Mouse (Mus musculus) left cerebral cortex, postnatal 10 days (tissue): ENCODE results near the gene Ramp2. TPM values are rescaled to one million over a fixed set of nuclear protein-coding genes. Genes with fewer than 3 reads are reported as not detected.

ENCODE experiments used
- DNase-seq, 2 experiments: peaks; one replicate each; pipeline ENCODE4 v3.0.0; 2021 to 2022; ENCODE audit warnings: low spot score in 2 of 2, mixed read lengths in 1 of 2; ENCODE audit errors: extremely low spot score in 1 of 2
- intact Hi-C: fragments of 180-260 bp; cut with DNase I; formaldehyde crosslinking; loops from one replicate; pipeline ENCODE4 v1.15.1; 2025
- total RNA-seq, 2 experiments: library from RNA; stranded (reverse); gene quantifications; 2 replicates each; pipeline ENCODE4 v1.2.3; 2021

Ramp2 gene
- total RNA-seq, 2 experiments from 2014 or later: 57.4 to 59.1 TPM

DNA sequence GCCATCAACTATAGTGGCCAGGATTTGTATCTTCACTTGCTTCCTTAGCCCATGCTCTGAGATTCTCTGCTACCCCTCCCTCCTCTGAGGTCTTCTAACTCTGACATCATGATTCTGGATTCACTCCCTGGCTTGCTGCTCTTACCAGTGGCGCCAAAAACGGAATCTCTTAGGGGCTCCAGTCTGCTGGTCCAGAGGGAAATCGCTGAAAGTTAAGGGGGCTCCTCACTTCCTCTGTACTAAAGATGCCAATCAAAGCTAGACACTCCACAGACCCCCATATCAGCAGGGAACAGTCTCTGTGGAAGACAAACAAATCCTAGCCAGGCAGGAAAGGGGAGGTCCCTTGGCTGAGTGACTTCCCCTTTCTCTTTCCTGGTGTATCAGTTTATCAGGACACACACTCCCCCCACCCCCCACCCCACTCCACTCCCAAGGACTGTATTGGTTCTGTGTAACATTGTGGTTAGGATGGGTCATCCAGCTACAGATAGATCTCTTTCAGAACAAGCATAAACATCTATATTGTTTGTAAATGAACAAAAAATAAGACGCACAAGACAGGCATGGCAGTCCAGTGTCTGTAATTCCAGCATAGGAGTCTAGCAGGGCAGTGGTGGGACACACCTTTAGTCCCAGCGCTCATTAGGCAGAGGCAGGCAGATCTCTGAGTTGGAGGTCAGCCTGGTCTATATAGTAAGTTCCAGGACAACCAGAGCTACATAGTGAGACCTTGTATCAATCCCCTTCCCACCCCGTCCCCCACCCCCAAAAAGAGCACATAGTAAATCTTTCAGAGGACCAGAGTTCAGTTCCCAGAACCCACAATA lies 13.6 kb upstream of the Ramp2 start:
- intact Hi-C loops: no loop called here
- no peak for DNase-seq

DNA sequence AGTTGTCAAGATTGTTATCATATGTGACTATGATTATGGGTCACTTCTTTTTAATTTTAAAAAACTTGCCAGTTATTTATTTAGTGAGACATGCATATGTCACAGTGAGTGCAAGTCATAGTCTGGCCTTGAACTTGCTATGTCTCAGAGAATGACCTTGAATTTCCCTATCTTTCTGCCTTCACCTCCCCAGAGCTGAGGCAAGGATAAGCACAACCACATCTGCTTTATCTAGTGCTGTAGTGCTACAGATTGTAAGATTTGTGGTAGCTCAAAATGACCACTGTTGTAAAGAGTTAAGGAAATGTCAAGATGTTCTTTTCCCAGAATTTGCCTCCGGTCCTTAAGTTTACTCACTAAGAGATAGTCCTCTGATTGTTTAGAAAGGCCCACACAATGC lies 12.6 kb upstream of the Ramp2 start:
- no peak for DNase-seq
- intact Hi-C loops: no loop called here

DNA sequence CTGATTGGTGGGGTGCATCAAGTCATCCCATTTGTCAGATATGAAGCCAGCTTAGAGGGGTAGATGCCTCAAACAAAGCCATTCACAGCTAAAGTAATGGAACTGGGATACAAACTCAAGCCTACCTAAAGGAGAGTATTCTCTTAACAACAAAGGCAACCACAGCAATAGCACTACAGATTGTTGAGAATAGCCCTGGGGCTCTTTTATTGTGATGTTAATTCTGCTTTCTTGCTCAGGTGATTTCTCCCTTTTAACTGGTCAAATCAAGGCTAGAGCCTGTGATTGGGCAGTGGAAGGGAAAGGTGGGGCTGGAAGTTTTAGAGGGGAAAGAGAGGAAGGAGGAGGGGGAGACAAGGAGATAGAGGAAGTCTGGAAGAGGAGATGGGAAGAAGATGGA lies 11.7 kb upstream of the Ramp2 start:
- no peak for DNase-seq
- intact Hi-C loops: no loop called here

DNA sequence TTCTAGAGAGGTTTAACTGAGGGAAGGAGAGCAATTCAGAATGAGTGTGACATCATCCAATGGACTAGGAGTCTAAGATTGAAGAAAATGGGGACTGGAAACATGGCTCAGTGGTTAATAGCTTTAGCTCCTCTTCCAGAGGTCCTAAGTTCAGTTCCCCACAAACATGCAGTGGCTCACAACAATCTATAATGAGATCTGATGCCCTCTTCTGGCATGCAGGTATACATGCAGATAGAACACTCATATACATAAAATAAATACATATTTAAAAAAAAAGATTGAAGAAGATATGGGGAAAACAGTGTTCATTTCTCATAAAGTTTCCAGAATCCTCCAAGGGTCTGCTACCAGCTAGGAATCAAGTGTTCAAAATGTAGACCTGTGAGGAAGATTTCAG lies 10.4 kb upstream of the Ramp2 start:
- intact Hi-C loops: no loop called here
- no peak for DNase-seq

DNA sequence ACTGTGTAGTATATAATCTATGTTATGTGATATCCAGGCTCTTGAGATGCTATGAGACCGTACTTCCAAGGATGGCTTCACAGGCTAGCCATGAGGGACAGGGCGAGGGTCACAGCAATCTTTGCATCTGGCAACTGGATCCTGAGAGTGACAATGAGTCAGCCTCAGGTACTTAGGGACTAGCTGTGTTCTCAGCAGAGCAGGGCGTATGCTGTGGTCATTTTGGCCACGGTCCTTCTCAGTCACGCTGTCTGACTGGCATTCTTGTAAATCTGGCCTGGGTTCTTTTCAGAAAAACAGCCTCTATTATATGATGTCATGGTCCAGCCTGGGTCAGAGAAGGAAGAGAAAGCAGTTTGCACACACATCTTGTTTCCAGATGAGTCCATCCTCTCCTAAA lies 9.0 kb upstream of the Ramp2 start:
- intact Hi-C loops: no loop called here

DNA sequence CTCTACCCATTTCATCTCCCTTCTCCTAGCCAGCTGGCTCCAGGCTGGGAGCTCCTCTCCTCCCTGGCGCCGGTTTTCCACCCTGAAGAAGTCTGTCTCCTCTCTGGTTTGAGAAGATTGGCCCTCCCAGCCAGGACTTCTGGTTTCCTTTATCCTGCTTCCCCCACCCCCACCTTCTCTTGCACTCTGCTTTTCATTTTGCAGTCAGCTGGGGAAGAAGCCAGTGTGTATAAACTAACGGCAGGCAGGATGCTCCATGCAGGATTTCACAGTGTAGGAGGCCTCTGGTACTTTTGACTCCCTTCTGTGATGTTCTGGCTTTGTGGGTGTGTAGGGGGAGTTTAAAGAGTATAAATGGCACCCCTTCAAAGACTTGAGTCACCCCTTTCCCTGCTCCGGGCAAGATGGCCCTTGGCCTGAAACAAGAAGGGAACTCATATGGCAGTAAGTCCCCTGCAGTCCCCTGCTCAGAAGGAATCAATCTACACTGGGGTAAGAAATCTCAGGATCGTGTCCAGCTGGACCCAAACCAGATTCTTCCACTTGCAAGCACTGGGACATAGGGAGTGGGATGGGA lies 7.7 kb upstream of the Ramp2 start:
- DNase-seq: no peak

More for the DNA sequence above, 9.0 kb upstream of the Ramp2 start:
- DNase-seq: no peak

DNA sequence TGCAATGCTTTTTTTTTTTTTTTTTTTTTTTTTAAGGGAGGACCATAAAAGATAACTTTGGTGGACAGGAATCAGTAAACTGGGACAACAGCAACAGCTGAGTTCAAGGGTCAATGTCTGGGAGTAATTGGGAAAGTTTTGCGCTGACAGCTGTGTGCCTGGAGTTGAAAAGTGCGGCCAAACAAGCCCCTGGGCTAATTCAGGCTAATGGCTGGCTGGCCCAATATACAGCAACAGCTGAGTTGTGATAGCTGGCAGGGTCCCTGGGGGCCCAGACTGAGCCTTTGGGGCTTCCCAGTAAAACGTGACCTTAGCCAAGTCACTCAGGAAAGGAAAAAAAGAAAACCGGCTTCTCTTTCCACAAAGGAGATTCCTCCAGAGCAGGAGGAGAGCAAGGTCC lies 757 bp upstream of the Ramp2 start:
- no peak for DNase-seq
- intact Hi-C loops: loop anchor here (5.0 kb wide), 1 partner anchor 33 kb away; no protein-coding TSS in a partner anchor

More for the DNA sequence above, 7.7 kb upstream of the Ramp2 start:
- intact Hi-C loops: no loop called here

DNA sequence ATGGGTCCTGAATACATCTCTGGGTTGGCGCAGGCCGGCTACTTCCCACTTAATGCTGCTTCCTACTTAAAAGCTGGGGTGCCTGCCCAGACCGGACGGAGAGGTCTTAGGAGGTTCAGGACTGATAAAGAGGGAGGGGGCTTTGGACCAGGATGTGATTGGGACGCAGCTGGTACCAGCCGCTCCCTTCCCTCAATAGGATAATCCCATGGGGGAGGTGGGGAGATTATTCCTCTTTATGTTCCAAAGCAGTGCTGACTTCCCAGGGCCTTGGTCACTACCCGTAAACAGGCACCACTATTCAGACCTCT lies 829 bp downstream of the Ramp2 start:
- no peak for DNase-seq
- intact Hi-C loops: loop anchor here (5.0 kb wide), 1 partner anchor 34 kb away; no protein-coding TSS in a partner anchor

DNA sequence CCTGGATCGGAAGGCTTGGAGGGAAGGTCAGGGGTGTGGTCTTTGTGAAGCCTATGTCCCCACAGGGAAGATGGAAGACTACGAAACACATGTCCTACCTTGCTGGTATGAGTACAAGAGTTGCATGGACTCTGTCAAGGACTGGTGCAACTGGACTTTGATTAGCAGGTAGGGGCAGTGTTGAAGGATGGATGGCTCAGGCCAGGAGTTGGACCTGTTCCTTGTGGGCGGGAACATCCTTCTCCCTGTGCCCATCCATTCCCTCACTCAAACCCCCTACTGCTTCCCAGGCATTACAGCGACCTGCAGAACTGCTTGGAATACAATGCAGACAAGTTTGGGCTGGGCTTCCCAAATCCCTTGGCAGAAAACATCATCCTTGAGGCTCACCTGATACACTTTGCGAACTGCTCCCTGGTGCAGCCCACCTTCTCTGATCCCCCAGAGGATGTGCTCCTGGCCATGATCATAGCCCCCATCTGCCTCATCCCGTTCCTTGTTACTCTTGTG lies 1.7 kb downstream of the Ramp2 start:
- intact Hi-C loops: loop anchor here (5.0 kb wide), 1 partner anchor 35 kb away; no protein-coding TSS in a partner anchor
- DNase-seq: no peak

DNA sequence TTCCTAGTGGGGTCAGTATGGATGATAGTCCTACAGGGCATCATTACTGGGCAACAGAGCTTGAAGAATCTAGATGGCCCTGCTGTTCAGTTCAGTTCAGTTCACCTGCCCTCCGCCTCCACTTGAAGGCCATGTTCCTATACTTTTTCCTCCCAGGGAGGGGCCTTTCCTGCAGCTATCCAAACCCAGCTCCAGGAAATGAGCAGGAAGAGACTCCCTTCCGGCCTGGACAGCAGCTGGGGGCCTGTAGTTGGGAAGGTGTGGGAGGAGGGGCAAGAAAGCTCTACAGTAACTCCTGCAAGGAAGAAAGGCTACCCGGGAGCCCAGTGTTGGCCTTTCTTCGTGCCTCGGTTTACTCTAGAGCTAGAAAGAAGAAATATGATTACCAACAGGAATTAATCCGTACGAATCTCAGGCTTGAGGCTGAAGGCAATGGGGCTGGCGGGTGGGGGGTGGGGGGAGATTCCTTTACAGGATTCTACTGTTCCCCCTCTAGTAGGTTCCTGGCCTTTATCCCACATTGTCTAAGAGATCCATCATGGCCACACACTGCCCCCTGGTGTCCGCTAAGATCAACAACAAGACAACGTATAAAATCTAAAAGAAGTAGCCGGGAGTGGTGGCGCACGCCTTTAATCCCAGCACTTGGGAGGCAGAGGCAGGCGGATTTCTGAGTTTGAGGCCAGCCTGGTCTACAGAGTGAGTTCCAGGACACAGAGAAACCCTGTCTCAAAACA lies 2.6 kb downstream of the Ramp2 start:
- intact Hi-C loops: loop anchor here (5.0 kb wide), 1 partner anchor 36 kb away; no protein-coding TSS in a partner anchor
- peak; percentile 49 to 76 for DNase-seq

DNA sequence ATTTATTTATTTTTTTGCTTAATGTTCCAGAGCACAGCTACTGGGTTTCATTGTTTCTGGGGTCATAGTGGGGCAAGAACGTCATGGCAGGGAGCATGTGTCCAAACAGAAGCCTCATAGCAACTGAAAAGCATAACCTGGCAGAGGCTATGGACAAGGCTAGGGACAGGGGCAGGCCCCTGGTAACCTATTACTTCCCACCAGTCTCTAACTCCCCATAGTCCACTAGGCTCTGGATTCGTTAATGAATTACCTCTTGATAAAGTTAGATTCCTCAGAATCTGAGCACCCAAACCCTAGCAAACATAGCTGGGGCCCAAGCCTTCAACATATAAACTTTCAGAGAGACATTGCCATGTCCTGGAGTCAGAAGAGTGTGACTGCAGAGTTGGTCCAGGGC lies 5.2 kb downstream of the Ramp2 start:
- intact Hi-C loops: no loop called here
- DNase-seq: no peak

DNA sequence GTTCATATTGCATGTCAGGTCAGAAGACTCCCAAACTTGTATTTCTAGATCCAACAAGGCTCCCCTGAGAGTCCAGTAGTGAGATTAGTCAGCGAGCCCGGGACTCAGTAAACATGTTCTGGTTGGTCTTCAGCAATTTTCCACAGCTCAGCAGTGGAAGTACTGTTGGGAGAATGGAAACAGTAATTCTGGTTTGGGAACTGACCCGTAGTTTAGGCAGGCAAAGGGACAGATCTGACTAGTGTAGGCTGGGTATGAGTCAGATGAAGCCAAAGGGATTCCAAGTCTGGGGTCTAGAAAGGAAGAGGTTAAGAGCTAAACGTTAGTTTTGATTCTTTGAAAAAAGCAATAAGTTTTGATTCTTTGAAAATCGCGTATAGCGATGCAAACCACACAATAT lies 7.1 kb downstream of the Ramp2 start:
- intact Hi-C loops: no loop called here
- DNase-seq: no peak

DNA sequence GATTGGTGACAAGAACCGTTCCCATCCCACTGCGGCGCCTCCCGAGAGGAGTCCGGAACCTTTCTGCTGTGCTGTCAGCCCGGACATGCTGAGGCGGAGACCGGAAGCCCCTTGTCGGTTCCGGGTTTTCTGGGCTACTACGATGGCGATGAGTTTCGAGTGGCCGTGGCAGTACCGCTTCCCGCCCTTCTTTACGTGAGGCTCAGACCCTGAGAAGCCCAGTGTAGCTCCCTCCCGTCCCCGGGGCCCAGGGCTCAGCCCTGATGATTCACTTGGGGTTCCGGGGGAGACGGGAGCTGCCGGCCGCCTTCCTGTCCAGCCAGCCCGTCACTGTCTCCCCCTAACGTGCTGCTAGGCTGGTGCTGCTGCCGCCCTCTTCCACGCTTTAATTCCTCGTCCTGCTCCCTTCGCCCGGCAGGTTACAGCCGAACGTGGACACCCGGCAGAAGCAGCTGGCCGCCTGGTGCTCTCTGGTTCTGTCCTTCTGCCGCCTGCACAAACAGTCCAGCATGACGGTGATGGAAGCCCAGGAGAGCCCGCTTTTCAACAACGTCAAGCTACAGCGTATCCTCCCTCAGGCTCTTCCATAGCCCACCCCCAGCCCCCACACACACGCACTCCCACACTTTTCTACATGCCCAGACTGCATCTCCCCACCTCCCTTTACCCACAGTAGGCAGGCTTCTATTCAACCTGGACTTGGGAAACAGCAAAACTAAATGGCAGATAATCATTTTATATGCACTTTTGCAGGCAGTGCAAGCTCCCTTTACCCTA lies 8.0 kb downstream of the Ramp2 start, which contains the start of gene Vps25:
Gene Vps25, plus strand, starts transcription at position 95 of the 777 bp plus-strand sequence.
- peak; percentile 81 to 91 for DNase-seq
- intact Hi-C loops: no loop called here

DNA sequence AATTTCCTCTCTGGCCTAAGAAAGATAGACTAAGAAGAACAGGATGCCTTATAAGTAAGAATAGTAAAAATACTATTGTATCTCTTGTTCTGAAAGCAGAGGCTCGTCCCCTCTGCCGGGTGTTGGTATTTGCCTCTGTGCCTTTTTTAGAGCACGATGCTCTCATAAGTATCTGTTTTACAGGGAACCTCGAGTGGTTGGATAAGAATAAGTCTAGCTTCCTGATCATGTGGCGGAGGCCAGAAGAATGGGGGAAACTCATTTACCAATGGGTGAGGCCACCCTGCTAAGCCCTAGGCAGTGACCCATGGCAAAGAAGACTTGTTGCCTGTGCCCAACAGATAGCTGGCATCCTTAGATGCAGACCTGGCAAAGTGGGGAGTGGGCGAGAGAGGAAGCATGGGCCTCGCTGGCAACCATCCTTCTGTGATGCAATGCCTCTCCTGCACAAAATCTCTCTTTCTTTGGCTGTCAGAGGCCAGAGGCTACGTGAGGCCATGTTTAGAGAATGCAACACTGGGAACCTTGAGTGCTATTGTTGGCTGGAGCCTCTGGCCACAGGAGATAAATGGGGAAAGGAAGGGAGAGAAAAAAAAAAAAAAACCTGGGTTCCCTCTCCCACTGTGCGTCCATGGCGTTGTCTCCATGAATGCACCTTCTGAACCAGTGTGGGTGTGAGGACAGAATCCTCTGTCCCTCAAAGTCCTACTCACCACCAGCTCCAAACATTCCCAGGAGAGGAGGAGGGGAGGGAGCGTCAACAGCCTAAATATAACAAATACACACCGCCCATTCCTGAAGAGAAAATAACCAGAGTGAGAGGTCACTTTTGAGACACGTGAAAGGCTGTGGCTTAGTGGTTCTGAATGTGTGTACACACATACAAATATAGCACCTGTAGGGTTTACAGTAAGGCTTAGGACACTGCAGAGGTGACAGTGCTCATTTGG lies 10.3 kb downstream of the Ramp2 start:
- no peak for DNase-seq
- intact Hi-C loops: no loop called here

DNA sequence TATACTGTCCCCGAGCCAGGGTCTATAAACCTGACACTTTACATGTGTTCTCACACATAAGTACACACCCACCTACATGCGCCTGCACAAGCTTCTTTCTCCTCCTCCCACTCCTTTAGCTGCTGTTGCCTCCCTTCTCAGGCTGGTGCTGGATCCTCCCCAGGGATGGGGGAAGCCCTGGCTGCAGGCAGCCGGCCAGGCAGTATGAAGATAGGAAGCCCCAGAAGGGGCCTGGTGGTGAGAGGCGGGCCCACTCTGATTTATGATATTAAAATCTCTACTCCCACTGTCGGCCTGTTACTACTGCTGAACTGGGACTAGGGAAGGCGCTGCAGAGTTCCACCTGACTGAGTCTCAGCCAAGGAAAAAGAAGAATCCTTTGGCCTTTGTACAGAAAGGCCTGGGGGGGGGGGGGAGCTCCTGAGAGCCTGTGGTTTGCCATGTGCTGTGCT lies 13.5 kb downstream of the Ramp2 start:
- intact Hi-C loops: no loop called here
- DNase-seq: peak in 1 of 2 experiments; percentile 66

DNA sequence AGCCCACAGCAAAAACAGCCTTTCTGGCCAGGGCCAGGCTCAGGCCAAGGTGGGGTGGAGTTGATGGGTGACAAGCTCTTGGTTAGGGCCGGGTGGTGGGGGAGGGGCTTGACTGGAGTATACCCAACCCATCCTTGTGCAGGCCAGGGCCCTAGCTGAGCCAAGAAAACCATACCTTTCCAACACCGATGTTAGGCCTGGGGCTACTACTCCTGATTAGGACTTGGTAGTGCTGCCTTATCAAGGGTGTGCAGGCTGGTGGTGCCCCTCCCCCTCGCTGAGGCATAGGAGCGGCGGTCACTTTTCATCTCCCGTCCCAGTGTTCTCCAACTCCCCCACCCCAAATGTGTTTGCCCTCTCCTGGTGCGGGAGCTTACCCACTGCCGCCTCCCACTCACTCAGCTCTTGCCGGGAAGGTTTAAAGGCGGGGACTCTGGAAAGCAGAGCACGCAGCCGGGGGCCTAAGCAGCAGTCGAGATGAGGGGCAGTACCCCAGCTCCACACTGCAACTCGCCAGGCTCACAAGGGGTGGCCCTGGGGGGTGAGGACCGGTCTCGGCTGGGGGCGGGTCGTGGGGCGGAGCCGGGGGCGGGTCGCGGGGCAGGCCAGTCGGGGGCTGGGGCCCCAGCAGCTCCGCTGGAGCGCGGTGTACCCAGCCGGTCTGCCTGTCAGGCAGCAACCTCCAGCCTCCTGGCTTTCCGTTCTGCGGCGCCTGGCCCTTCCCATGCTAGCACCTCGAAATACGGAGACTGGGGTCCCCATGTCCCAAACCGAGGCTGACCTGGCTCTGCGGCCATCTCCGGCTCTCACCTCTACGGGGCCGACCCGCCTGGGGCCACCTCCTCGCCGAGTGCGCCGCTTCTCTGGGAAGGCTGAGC lies 14.4 kb downstream of the Ramp2 start, which contains the start of gene Wnk4:
Gene Wnk4, plus strand, starts transcription at position 620 of the 878 bp plus-strand sequence.
- intact Hi-C loops: no loop called here

More for the DNA sequence above, 14.4 kb downstream of the Ramp2 start, which contains the start of gene Wnk4:
- DNase-seq: peak in 1 of 2 experiments; percentile 72
